20 mouse cellular contexts compared by ENCODE assay signal in the genomic region with DNA sequence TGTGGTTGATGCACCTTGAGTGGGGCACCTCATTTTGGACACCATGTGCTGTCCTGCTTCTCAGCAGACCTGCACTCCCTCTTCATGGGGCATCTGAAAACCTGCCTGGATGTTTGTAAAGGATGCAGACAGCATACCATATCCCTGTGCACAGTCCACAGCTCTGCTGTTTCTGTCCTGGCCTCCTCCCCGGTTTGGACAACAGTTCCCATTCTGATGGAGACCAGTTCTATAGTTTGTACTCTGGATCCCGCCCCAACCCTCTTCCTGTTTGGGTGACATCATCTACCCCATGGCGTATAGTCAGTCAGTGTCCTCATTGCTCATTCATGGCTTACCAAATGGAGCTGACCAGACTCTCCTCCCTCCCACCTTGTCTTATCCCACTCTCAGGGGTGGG. TPM values are rescaled to one million over a fixed set of nuclear protein-coding genes. Genes with fewer than 3 reads are reported as not detected.
DNase-seq lines count a peak whose midpoint lies in the region; ATAC-seq and TF ChIP-seq lines count a peak whose summit lies in the region.
"Had no signal": no experiment of that assay in that cellular context is flagged by ENCODE, and none has a peak within 500 bp of the region (broad histone marks: within the 10 kb centered on the region; RNA-seq: fewer than 3 reads in every experiment).

No protein-coding gene starts in this region.

- no peak for TF ChIP-seq POLR2A in lung, adult 2 months (IDR thresholded peaks at IDR 0.05; ENCODE audit: borderline replicate concordance, extremely low read depth, low read depth, low read length)

- H3K9ac ChIP-seq in heart, embryonic 12.5 days = no peak overlapping the region
- H3K9ac ChIP-seq: forebrain, embryonic 13.5 days; heart, embryonic 13.5 days; hindbrain, embryonic 12.5 days; hindbrain, embryonic 15.5 days had no signal

- H3K27me3 ChIP-seq in heart, embryonic 12.5 days (replicated peaks) = no peaks in the 10 kb centered on the region
- H3K27me3 ChIP-seq: forebrain, embryonic 13.5 days; heart, embryonic 13.5 days; hindbrain, embryonic 15.5 days had no signal

- H3K4me3 ChIP-seq in heart, embryonic 12.5 days = no peak overlapping the region
- no peak overlapping the region for H3K4me3 ChIP-seq in lung, adult 2 months (replicated peaks; ENCODE audit: extremely low read depth, low read depth, low read length)
- H3K4me3 ChIP-seq: forebrain, embryonic 10.5 days; forebrain, embryonic 13.5 days; heart, embryonic 13.5 days; hindbrain, embryonic 12.5 days; hindbrain, embryonic 15.5 days had no signal

- 82% methylated on average over 3 of the region's 3 CpGs for WGBS in heart, embryonic 12.5 days
- 42% methylated on average over 3 of the region's 3 CpGs for WGBS in lung, adult 2 months

- TF ChIP-seq CTCF in lung, adult 2 months (IDR thresholded peaks at IDR 0.05; ENCODE audit: insufficient read depth, low read length) = no peak

- H3K27ac ChIP-seq in heart, embryonic 12.5 days (ENCODE audit: poor library complexity, severe bottlenecking) = no peak overlapping the region
- H3K27ac ChIP-seq: forebrain, embryonic 10.5 days; forebrain, embryonic 13.5 days; heart, embryonic 13.5 days; hindbrain, embryonic 12.5 days; hindbrain, embryonic 15.5 days had no signal

- peaks cover 72% of the 10 kb centered on the region for H3K4me1 ChIP-seq in heart, embryonic 12.5 days (replicated peaks)
- peaks cover 12% of the 10 kb centered on the region for H3K4me1 ChIP-seq in lung, adult 2 months (ENCODE audit: control insufficient read depth, insufficient read depth, low read length)

- peak; percentile 83 for DNase-seq in heart, adult 11 months
- peak; percentile 5 for DNase-seq in lung, adult 2 months
- no peak for DNase-seq in lung, adult 18-20 months
- peak; percentile 17 for DNase-seq in 416B (ENCODE audit: low read depth)
- DNase-seq in layer of hippocampus, postnatal 36 days = no peak
- DNase-seq: adrenal gland, adult 2 months; adrenal gland, postnatal 14 days; cerebellum, adult 11 months; cerebellum, adult 8-10 months; cerebellum, postnatal 14 days; gastrocnemius, postnatal 10 days; gastrocnemius, postnatal 36 days had no signal

- H3K4me2 ChIP-seq in heart, embryonic 12.5 days = no peak overlapping the region
- H3K4me2 ChIP-seq: forebrain, embryonic 13.5 days; heart, embryonic 13.5 days; hindbrain, embryonic 12.5 days; hindbrain, embryonic 15.5 days had no signal

- H3K9me3 ChIP-seq in heart, embryonic 12.5 days (replicated peaks) = no peaks in the 10 kb centered on the region
- H3K9me3 ChIP-seq: forebrain, embryonic 10.5 days; forebrain, embryonic 13.5 days; heart, embryonic 13.5 days; hindbrain, embryonic 12.5 days; hindbrain, embryonic 15.5 days had no signal

- H3K36me3 ChIP-seq in heart, embryonic 12.5 days = 0 out of 2 replicates have a peak, but pooled peaks cover 3% of the 10 kb centered on the region
- H3K36me3 ChIP-seq: heart, embryonic 13.5 days; hindbrain, embryonic 12.5 days; hindbrain, embryonic 15.5 days had no signal

- ATAC-seq in heart, embryonic 12.5 days (ENCODE audit: insufficient number of reproducible peaks, low FRiP score) = no peak
- ATAC-seq: CD4-positive, CD25-positive, alpha-beta regulatory T cell, adult 4 months; forebrain, embryonic 13.5 days; forebrain, embryonic 16.5 days had no signal

RNA-seq across cellular contexts. Expression of gene Atp11a, which starts 5.1 kb away (rescaled TPM):
- 21.5 and 23.7 TPM in 2 replicates for polyA plus RNA-seq in heart, embryonic 12.5 days (2016; fragmentation: Nextera tagmentation; extraction: Ambion mirVana)
- 282 and 307 TPM in 2 replicates for polyA plus RNA-seq in lung, adult 2 months (2012; rRNA removed)
- 10 to 100 TPM; 51.5 to 61.5 TPM for total RNA-seq in layer of hippocampus, postnatal 36 days (2021)

Comparison
In these comparisons a context has a peak if more than half of its experiments do, and no peak if none do; other contexts are left out.
1. DNase-seq: peak in heart, adult 11 months (single experiment), lung, adult 2 months (single experiment) and 416B (single experiment); none in lung, adult 18-20 months (0 of 2) and layer of hippocampus, postnatal 36 days (0 of 2).
2. RNA of gene Atp11a, which starts 5.1 kb away (polyA plus RNA-seq): 282 to 307 TPM in lung, adult 2 months; 21.5 to 23.7 TPM in heart, embryonic 12.5 days; every median in the first group is over 10 times any median in the second.